Mouse (Mus musculus): ENCODE measurements around the gene Ntmt1. TPM values are rescaled to one million over a fixed set of nuclear protein-coding genes. Genes with fewer than 3 reads are reported as not detected.

Gene Ntmt1
- not detected for polyA plus RNA-seq (2014; fragmentation: Illumina TruSeq; extraction: RNeasy Lipid Tissue Mini Kit (QIAGEN cat#74804); ENCODE audit: low replicate concordance)

DNA sequence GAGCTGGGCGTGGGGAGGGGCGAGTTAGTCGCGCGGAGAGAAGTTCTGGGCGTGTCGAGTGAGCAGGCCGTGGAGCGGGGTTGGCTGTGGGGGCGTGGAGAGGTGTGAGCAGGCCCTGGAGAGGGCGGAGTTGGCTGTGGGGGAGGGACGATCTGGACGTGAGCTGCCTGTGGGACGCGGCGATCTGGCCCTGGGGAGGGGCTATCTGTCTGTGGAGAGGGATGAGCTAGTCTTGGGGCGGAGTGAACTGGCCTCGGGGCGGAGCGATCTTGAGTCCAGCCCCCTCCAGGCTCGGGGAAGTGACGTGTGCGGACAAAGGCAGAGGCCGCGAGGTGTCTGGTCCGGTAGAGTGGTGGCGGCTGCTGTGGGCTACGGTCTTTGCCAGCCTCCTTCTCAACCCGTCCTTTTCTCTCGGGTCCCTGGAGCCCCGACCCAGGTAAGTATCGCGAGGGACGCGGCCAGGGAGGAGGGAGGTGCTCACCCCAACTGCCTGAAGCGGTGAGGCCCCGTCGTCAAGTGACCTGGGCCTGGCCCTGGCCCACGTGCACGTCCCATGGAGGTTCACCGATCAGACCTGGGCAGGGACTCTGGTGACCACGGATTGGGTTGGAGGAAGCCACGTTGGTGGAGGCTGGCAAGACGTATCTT is at the start of gene Ntmt1:
TSS of gene Ntmt1 (plus strand) at position 179 of the 648 bp plus-strand sequence.

GRCm38 (mm10) chr2:30803604-30804003 is 4.0 kb upstream of the Ntmt1 start, which contains the start of gene 1700001O22Rik:
Gene 1700001O22Rik, minus strand, starts transcription at chr2:30803661.

GRCm38 (mm10) chr2:30830283-30830795 is 22.7 kb downstream of the Ntmt1 start, which contains the start of gene Asb6:
Gene Asb6, minus strand, starts transcription at chr2:30830333.

DNA sequence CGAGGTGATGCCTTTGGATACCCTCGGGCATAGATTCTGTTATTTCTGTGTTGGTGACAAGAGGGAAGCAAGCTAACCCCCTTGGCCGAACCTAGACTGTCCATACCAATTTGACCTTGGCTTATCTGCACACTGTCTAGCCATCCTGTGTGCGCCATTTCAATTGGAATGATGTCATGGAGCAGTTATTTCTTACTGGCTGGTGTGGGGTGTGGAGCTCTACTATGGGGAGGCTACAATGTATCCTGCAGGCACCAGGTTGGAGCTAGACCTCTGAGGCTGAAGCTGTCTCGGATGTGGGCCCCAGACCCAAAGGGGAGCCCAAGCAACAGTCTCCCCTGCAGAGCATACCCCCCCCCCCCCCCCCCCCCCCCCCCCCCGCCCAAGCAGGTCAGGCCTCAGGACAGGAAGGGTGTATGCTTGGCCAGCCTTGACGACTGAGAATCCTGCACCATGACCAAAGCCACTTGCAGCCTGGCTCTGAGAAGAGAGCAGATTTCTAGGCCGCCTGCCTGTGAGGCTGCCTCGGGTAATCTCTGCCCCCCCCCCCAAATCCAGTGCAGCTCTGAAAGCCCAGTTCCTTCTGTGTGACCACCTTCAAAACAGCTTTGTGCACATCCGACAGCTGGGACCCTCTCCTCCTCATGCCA is 26.9 kb downstream of the Ntmt1 start, which contains the start of gene Prrx2:
TSS of gene Prrx2 (plus strand) at position 600 of the 650 bp plus-strand sequence.

Other genes starting within 250 kb of the Ntmt1 start
- not detected for gene Cstad, start 212.8 kb upstream of the Ntmt1 start, polyA plus RNA-seq (2014; fragmentation: Illumina TruSeq; extraction: RNeasy Lipid Tissue Mini Kit (QIAGEN cat#74804); ENCODE audit: low replicate concordance)
- not detected for gene 1700001O22Rik, start 4.2 kb upstream of the Ntmt1 start, polyA plus RNA-seq (2014; fragmentation: Illumina TruSeq; extraction: RNeasy Lipid Tissue Mini Kit (QIAGEN cat#74804); ENCODE audit: low replicate concordance)
- not detected for gene Asb6, start 22.5 kb downstream of the Ntmt1 start, polyA plus RNA-seq (2014; fragmentation: Illumina TruSeq; extraction: RNeasy Lipid Tissue Mini Kit (QIAGEN cat#74804); ENCODE audit: low replicate concordance)
- gene Prrx2, start 27.1 kb downstream of the Ntmt1 start, polyA plus RNA-seq (2014; fragmentation: Illumina TruSeq; extraction: RNeasy Lipid Tissue Mini Kit (QIAGEN cat#74804); ENCODE audit: low replicate concordance): not detected
- 2.5 TPM for gene Ptges, start 122.0 kb downstream of the Ntmt1 start, polyA plus RNA-seq (2014; fragmentation: Illumina TruSeq; extraction: RNeasy Lipid Tissue Mini Kit (QIAGEN cat#74804); ENCODE audit: low replicate concordance)
- 12.5 TPM for gene Tor1b, start 145.1 kb downstream of the Ntmt1 start, polyA plus RNA-seq (2014; fragmentation: Illumina TruSeq; extraction: RNeasy Lipid Tissue Mini Kit (QIAGEN cat#74804); ENCODE audit: low replicate concordance)
- 8.4 TPM for gene Tor1a, start 160.1 kb downstream of the Ntmt1 start, polyA plus RNA-seq (2014; fragmentation: Illumina TruSeq; extraction: RNeasy Lipid Tissue Mini Kit (QIAGEN cat#74804); ENCODE audit: low replicate concordance)
- 15.5 TPM for gene BC005624, start 174.4 kb downstream of the Ntmt1 start, polyA plus RNA-seq (2014; fragmentation: Illumina TruSeq; extraction: RNeasy Lipid Tissue Mini Kit (QIAGEN cat#74804); ENCODE audit: low replicate concordance)
- gene Usp20, start 174.5 kb downstream of the Ntmt1 start, polyA plus RNA-seq (2014; fragmentation: Illumina TruSeq; extraction: RNeasy Lipid Tissue Mini Kit (QIAGEN cat#74804); ENCODE audit: low replicate concordance): 0.15 TPM